Mouse (Mus musculus): ENCODE measurements at regions not wholly inside any gene's neighbourhood (a gene's known extent, or its start where the extent isn't known, plus 50 kb on each side); places are given as distances from the start of the nearest gene placed in this dataset.
"Not testable (repeated sequence)": the region's sequence is repeated elsewhere in the genome, so short reads cannot be mapped to it uniquely, and the experiment has no call there.

DNA sequence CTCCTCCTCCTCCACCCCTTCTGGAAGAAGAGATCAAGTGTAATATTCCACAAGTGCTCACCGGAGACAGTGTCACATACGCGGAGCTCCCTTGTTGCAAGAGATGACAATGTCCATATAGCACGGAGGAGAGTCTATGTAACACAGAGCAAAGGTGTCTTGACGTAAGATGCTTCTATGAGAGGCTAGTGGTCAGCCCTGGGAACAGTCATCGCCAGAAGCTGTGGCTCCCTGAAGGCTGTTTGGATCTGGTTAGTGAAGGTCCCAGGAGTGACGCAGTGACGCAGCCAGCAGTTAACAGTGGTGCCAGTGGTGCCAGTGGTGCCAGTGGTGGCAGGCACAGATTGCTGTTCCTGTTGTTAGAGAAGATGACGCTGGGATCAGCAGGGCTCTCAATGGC lies 66.9 kb downstream of the Twistnb start:
- DNase-seq (ENCODE audit: low spot score), result no peak

DNA sequence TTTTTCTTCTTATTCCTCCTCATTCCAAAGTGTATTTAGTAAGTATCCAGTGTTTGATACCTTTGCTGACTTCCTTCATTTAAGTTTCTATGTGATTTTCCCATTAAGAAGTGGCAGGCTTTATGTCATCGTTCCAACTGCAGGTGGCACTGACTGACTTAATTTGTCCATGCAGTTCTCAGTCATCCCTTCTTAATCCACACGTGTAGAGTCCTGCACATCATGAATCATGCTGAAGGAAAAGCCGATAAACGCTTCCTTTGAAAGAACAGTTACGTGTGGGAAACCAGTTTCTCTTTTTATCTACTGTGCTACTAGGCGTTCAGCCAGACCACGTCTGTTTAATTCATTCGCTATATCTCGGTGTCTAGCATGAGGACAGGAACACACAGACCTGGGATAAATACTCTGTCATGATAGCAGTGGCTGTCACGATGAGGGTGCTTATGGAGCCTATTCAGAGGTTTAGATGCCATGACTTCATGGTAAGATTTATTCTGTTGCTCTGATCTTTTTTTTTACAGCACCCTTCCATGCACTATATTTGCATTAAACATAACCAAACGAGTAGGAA lies 68.0 kb downstream of the Twistnb start:
- no peak for DNase-seq (ENCODE audit: low spot score)

DNA sequence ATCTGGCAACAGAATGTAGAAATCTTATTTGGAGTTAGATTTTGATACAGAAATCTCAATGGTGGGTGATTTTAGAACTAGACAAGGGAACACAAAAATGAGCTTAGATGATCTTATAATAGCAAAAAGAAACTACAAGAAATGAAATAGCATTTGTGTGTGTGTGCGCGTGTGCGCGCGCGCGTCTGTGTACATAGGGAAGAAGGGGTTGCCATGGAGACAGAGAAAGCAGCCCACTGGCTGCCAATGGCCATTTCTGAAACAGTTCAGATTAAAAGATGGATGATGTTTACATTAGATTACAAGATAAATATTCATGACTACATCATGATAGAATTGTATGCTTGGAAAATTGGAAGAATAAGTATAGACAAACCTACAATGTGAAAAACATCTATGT lies 112.1 kb downstream of the Twistnb start:
- no peak for DNase-seq (ENCODE audit: low spot score)

DNA sequence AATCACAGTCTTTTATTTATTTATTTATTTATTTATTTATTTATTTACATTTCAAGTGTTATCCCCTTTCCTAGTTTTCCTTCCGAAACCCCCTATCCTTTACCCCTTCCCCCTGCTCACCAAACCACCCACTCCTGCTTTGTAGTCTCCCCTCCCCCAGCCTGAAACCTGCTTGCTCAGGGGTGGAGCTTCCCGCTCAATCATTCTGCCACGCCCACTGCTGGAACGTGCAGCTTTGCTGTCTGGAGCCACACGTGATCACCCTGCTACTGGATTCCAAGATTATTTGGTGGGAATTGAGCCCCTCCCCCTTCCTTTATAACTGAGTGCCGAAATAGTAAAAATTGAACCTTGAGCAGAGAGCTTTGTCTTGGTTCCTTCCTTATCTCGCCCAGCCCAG lies 122.2 kb downstream of the Twistnb start:
- DNase-seq (ENCODE audit: low spot score), result not testable (repeated sequence)

DNA sequence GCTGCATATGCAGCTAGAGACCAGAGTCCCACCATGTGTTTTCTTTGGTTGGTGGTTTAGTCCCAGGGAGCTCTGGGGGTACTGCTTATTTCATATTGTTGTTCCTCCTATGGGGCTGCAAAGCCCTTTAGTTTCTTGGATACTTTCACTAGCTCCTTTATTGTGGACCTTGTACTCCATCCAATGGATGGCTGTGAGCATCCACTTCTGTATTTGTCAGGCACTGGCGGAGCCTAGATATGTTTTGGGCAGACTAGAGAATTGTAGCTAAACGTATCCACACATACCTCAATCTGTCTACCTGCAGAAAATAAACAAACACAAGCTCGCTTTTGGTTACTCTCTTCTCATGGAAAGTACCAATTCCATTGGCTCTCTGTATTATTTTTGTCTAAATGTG lies 122.8 kb downstream of the Twistnb start:
- no peak for DNase-seq (ENCODE audit: low spot score)

DNA sequence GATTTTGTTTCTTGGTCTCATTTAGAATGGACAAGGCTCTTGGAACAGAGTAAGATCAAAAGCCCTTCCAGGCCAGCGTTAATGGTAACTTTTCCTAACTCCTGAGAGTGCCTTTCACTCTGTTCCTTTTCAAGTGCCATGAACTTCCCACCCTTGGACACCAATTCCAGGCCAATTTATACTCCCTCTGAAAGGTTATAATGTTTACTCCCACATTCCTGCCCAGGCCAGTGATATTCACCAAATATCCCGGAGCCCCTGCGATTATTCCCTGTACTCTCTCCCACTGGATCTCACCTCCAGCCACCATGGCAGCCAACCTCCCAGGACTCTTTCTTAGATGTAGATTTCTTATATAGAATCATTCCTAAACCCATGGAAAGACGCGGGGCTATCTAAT lies 123.2 kb downstream of the Twistnb start:
- DNase-seq (ENCODE audit: low spot score), result no peak

DNA sequence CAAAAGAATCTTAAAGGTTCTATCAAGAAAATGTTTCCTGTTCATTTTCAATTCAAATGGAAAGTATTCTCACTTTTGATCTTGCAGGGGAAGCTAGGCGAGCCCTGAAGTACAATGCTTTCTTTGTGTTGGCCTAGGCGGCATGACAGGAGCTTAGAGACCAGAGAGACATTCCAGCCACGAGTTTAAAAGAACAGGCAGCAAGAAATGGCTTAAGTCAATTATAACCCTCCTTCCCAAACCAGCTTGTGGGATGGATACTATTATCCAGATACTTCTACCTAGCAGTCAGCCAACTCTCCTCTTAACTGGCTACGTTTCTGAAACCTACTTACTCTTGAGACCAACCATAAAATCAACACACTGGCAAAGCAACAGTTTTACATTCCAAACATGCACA lies 124.3 kb downstream of the Twistnb start:
- no peak for DNase-seq (ENCODE audit: low spot score)

DNA sequence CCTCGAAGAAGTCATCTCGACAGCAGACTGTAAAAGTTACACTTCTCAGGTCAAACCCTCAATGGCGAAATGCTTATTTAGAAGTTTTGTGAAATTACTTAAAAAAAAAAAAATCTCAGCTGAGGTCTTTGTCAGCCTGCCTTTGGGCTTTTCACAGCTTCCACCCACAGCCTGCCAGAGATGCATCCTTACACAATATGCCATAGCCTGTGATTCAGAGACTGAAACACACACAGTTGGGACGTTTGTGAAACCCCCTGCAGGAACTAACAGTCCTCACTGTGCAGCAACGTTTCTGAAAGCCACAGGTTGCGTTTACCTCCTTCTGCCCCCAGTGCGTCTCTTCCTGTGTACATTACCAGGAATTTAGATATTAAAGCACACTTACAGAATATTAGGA lies 131.7 kb downstream of the Twistnb start:
- DNase-seq (ENCODE audit: low spot score), result no peak

DNA sequence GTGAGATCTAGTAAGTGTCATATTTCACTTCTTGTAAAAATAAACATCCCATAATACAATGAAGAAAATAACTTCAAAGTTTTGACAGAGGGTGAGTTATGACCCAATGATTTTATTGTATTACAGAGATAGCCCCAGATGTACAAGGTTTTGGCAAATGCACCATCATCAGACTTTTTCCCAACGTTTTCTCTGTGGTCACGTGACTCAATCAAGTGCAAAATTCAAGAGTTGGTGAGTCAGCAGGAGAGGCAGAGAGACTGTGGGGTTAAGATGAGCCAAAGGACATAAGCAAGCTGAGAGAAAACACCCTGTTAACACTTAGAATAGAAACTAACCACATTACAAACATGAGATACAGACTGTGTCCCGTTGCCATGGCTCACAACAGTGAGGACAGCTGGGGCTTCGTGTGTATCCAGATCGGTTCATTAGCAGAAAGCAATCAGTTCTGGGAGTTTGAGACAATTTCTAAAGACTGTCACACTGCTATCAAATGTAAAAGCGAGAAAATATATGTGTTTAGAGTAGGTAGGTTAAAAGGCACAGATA lies 148.5 kb downstream of the Twistnb start:
- DNase-seq (ENCODE audit: low spot score), result no peak

DNA sequence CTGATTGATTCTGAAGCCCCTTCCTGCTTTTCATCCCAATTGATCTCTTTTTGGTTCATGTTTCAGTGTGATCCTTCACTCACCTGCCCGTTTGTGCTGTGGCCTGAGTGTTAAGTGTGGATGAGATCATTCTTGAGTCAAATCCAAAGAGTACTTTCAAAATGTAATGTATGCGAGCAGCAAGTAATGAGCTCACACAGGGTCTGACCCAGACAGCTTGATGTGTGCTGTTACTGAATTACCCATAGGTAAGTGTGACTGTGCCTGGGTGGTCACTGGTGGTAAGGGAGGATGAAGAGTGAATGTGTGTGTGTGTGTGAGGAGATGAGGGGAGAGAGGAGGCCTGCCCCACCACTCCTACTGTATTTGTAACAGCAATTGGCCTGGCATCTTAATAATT lies 151.4 kb downstream of the Twistnb start:
- no peak for DNase-seq (ENCODE audit: low spot score)

DNA sequence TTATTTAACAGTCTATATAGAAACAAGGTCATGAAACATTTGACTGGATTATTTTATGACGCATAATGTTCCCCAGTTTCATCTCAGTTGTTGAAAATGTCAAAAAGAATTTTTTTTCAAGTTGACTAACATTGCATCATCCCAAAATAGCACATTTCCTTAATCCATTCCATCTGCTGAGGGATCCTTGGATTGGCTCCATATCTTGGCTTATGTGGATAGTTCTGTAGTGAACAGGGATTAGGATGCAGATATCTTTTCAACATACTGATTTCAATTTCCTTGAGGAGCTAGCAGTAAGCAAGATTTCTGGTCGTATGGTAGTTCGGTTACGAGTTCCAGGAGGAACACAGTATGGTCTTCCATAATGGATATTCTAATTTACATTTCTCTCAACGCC lies 161.6 kb downstream of the Twistnb start:
- no peak for DNase-seq (ENCODE audit: low spot score)

DNA sequence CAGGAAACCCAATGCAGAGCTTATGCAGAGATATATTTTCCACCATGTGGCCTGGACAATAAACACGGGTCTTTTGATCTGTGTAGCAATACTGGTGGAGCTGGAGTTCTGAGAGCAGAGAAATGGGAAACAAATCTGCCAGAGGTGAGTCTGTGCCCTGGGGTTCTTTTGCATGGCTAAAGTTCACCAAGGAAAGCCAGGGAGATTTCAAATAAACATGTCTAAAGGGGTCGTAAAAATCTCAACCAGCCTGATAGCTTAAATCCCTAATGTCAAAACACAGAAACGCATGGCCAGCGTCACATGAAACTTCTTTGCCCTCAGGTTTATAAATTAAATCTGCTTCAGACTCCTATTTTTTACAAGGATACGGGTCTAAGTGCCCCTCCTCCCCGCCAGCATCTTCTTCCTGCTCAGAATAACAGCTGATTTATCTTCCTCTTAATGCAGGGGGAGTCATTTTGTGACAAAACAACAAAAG lies 163.0 kb downstream of the Twistnb start:
- DNase-seq (ENCODE audit: low spot score), result peak; percentile 53

DNA sequence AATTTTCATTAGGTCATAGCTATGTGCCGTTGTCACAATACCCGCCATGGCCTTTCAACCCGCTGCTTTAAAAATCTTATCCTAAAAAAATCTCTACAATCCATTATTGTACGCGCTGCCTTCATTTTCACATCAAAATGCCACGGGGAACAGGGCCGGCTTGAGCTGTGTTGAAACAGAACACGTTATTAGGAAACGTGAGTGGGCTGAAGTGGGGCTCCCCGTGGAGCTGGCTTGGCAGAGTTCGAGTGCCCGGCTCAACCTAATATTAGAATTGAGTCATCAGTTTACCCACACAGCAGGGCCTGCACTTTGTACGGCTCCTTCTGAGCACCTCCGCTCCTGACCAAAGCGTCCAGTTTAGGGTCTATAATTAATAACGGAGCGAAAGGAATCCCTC lies 163.5 kb downstream of the Twistnb start:
- DNase-seq (ENCODE audit: low spot score), result no peak

DNA sequence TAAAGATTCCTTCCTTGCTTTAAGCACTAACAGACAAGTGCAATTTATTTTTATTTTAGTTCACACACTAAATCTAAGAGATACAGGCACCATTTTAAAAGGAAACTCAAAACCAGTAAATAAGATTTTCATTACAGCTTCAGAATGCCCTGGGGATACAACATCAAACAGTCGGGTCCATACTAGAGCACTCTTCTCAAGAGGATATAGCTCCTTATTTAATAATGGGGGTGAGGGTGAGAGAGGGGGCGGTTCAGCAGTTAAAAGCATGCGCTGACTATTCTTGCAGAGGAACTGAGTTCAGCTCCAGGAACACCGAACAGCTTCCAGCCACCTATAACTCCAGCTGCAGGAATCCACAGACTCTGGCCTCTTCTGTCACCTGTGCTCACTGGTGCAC lies 164.2 kb downstream of the Twistnb start:
- DNase-seq (ENCODE audit: low spot score), result no peak

DNA sequence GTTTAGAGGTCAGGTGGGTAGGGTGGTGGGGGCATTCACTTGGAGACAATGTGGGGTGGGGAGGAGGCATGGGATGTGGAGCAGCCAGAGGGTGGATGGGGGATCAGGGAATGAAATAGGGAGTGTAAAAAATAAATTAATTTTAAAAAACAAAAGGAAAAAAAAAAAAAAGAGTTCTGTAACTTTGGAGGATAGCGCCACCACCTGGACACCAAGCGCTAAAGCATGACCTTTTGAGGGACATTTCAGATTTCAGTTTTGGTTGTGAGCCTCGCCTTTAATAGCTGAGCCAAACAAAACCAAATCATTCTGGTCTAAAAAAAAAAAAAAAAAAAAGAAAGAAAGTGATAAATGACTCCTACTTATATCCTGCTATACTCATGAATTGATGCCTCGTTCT lies 176.0 kb downstream of the Twistnb start:
- DNase-seq (ENCODE audit: low spot score), result no peak

DNA sequence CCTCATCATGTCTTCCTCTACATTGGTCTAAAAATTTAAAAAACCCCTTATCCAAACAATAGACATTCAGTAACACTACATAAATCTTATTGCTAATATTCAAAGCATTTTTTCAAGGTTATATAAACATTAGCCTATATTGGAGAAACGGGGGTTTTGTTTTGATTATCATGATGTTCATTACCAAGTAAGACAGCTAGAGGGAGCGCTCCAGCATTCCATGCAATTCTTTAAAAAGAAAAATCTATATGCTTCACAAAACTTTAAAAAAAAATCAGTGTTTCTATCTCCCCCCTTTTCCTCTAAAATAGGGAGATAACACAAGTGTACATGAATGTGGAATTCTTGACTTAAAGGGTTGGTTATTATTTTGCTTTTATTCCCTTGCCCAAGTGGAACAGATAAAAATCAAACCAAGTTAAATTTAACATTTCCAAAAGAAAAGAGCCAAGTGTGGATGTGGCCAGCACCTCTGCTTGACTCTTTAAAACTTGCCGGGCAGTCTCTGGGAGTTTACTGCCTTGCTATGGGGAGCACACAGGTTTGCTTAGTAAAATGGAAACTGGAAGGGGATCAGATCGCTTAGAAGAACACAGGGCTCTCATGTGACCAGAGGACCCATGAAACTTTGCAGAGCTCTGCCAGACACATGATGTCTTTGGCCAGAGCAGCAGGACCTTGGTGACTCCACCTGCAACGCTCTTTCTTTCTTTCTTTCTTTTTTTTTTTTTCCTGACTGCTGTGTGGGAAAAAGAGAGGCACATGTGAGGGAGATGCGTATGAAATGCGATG lies 178.6 kb downstream of the Twistnb start:
- DNase-seq (ENCODE audit: low spot score), result no peak

DNA sequence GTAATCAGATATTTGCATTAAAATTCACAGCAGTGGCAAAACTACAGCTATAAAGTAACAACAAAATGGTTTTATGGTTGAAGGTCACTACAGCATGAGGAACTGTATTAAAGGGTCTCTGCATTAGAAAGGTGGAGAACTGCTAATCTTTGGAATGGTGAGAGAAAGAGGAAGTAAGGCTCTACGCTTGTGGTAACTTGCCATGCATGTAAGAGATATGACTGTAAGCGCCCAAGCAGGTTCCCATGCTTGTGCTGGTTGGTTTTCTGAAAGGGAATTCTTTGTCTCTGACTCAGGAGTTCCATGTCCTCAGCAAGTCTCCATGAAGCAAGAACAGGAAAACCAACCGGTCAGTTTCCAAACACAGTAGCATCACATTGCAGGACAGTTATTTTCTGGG lies 182.9 kb downstream of the Twistnb start:
- DNase-seq (ENCODE audit: low spot score), result no peak

DNA sequence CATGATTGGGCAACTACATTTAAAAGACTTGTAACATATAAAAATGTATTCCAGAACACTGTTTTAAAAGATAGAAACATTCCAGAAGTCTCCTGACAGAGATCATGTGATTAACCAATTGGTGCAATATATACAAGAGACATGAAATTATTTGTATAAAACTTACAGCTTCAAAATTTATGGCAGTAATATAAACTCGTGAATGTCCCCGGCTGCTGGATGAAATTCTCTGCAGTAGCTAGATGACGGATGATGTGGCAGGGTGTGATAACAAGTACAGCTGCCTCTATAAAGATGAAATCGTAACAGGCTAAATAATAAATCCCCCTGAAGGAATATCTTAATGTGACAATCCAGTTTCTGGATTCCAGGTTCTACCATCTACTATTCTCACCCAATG lies 191.0 kb downstream of the Twistnb start:
- DNase-seq (ENCODE audit: low spot score), result no peak

DNA sequence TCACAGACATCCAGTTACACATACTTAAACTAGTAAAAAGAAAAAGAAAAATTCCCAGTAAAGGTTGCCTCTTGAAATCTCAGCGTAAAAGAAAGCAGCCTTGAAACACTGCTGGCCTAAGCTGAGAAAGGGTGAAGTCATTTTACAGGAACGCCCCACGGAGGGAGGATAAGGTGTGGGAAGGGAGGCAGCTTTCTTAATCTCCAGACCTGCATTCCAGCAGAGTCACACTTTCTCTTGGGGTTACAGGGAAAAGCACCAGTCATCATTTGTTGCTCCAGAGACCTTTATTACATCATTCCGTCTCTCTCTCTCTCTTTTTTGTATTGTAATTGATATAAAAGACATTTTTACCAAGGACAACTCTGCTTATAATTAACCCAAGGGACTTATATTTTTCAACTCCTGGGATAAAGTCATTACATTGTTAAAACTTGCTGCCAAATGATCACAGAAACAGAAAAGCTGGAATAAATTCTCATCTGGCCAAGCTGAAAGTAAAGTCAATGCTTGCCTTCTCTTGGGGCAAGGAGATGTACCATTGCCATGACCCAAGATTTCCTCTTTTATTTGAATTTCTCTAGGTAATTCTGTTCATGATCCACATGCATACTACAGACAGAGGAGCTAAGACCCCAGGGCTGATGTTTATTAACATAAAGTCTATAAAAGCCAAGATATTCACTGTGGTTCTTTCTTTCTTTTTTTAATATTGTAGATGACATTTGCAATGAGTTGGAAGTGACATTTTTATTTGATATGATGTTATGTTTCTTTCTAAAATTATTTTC lies 196.9 kb downstream of the Twistnb start:
- DNase-seq (ENCODE audit: low spot score), result no peak

DNA sequence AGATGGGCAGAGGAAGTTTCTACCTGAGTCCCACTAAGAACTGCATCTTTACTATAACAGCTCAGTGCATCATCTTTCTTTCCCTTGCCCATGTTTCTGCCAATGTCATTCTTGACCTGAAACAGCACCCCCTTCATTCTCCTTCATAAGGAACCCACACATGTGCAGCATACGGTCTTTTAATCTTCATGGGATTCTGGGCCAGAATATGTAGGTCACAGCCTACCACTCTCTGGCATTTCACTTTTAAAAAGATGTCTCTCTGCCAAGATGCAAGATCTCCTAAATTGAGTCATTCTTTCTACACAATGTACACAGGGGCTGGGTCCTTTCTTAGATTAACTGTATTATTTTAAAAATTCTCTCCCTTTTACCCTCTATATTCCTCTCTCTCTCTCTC lies 223.2 kb downstream of the Twistnb start:
- no peak for DNase-seq (ENCODE audit: low spot score)

DNA sequence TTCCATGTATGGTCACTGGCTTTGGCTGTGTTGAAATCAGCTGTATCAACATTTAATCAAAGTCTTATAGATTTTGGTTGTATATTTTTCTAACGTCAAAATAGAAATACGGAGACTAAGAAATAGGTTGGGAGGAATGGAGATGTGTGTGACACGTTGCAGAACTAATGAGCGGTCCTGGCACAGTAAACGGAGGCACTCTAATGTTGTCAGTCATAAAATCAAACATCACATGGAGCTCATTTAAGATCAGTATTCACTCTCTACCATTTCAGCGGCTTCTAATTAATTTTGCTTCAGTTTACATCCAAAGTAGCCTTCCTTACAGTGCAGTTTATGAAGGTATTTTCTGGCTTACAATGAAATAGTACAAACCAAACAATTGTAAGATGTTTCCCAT lies 246.1 kb downstream of the Twistnb start:
- DNase-seq (ENCODE audit: low spot score), result no peak

DNA sequence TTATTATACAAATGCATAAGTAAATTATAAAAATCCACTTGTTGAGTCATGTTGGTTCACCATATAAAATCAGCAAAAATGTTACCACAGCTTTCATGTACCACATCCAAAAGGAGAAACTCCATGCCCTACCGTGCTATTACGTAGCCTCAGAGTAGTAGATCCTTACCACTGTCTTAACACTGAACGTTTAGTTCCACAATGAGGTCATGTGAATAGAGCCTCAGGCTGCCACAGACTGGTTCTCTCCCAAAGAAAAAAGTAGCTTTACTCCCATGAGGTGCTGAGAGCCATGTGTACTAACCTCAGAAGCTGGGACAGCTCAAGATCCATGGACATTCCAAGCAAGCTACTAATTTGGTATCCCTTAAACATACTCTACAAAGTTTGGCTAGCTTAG lies 235.4 kb upstream of the Ferd3l start:
- DNase-seq (ENCODE audit: low spot score), result no peak

DNA sequence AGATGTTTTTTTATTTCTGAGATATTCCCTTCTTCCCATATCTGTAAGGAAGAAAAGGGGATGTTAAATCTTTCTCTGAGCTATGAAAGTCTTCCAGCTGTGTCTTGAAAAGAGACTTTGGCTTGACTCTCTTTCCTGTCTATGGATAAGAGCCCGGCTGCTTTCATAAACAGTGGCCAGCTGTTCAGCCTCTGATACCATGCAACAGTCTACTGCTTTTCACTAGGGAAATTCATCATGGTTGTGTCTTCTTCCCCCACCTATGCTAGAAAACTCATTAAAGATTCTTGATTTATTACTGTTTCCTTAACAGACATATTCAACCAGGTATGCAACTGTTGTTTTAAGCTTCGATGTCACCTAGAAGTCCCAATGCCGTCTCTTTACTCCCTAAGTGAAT lies 213.8 kb upstream of the Ferd3l start:
- DNase-seq (ENCODE audit: low spot score), result no peak
